Mouse (Mus musculus): ENCODE measurements around the gene Fiz1.

The Fiz1 gene

DNA sequence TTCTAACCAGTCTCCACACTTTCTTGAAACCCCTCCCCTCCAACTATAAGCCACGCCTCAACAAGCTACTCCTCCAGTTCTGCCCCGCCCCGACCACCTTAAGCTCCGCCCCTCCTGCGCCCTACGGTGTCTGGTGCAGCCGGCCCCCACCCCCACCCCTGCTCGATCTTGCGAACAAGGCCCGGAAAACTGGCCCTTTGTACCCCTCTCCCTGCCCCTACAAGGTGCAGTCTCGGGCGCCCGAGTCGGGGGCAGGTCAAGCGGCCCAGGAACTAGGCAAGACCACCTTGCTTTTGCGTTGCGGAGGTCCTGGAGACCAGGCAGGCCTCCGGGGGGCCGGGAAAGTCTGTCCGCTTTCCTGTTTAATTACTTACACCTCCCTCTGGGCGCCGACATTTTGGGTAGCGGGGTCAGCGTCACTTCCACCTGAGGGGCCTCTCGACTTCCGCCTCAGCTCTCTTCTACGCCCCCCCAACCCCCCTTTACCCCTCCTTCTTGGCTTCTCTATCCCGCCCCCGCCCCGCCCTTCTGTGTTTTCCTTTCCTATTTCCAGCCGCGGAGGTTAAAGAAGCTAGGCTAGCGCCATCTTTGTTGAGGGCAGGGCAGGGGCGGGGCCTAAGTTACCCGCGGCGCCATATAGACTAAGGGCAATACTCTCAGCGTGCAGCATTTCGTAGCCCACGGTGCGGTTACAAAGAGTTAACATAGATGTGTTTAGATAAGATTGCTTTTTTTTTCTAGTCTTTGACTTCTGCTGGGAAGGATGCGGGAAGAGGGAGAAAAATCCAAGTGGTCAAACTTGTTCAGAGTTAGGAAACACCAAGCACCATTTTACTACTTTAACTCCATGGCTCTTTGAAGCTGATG lies at the start of gene Fiz1, which contains the start of gene Zfp524:
Fiz1 (minus strand) TSS at position 447 of the 867 bp plus-strand sequence.
Zfp524 (plus strand) TSS at position 165 of the 867 bp plus-strand sequence.
- peak; percentile 94 to 97 for DNase-seq (ENCODE audit: low spot score in 2 of 2)

GRCm38 (mm10) chr7:5062360-5063001 lies 48.0 kb upstream of the Fiz1 start:
- no peak for DNase-seq (ENCODE audit: low spot score in 2 of 2)

DNA sequence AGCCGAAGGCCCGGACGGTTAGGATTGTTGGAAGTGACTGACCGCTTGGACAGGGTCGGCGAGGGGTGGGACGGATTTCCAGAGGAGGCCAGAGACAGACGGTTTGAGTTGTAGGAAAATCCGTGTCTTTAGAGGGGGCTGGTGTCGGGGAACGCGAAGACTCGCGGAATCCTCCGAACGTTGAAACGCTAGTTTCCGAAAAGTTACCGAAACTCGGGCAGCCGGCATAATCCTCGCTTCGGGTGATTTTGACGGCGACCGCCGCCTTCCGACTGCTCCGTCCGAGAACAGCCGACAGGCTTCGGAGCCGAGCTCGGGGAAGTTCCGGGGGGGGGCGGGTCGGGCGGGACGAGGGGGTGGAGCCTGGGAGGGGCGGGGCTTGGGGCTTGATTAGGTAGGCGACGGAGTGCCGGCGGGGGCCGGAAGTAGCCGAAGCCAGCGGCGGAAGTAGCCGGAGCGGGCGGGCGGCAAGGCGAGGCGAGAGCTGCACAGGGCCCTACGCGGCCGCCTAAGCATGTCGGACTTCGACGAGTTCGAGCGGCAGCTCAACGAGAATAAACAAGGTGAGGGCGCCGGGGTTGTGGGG lies 47.4 kb upstream of the Fiz1 start, which contains the start of gene U2af2:
U2af2 (plus strand) TSS at position 370 of the 586 bp plus-strand sequence.
- DNase-seq (ENCODE audit: low spot score in 2 of 2), result peak; percentile 93 to 96

DNA sequence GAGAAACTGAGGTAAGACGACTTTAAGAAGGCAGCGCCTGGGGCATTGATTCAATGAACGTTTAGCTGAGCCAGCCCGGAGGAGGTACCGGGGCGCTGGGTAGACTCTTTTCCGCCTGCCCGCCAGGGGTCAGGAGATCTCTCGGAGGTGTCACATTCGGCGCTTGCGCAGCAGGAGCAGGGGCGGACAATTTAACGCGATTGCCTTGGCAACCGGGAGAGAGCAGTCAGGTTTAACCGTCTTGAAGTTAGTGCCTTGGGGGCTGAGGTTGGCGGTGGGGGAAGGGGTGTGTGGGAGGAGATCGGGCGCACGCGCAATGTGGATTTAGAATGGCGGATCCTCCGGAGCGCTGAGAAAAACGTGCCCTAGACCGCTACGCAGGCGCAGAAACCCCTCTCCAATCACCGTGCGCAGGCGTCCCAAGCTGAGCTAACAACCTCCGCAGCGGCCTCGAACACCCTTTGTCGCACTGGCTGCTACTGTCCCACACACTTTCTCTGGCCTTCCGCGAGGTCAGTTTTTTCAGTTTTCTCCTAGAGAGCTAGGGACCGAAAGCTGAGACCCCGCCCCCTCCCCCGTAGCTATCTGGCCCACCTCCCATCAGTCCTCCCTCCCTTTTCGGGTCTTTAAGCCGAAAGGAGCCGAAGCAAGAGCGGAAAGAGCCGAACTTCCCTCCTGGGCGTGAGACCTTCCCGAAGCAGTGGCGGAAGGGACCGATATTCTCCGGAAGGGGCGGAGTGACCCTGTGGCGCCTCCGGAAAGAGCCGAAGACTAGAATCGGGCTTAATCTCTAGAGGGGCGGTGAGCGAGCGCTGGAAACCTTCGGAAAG lies 46.7 kb upstream of the Fiz1 start:
- DNase-seq (ENCODE audit: low spot score in 2 of 2), result peak; percentile 97 to 99

- peak in 1 of 2 experiments; percentile 82 for DNase-seq (ENCODE audit: low spot score in 2 of 2)
Observed at GRCm38 (mm10) chr7:5060239-5060731, 45.8 kb upstream of the Fiz1 start.

DNA sequence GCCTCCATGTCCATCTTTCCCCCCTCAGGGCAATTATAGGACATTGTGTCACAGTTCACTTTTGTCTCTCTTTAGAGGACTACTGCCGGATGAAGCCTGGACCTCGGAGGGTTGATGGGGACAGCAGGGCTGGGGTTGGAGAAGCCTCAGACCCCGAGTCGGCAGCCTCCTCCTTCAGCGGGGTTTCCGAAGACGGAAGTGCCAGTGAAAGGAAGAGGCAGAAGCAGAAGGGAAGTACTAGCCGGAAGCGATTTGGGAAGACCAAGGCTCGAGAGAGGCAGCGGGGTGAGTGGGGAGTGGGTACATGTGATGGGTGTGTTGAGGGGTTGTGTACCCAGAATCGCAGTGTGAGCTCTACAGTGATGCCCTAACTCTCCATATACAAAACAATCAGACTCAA lies 44.9 kb upstream of the Fiz1 start:
- DNase-seq (ENCODE audit: low spot score in 2 of 2), result no peak

DNA sequence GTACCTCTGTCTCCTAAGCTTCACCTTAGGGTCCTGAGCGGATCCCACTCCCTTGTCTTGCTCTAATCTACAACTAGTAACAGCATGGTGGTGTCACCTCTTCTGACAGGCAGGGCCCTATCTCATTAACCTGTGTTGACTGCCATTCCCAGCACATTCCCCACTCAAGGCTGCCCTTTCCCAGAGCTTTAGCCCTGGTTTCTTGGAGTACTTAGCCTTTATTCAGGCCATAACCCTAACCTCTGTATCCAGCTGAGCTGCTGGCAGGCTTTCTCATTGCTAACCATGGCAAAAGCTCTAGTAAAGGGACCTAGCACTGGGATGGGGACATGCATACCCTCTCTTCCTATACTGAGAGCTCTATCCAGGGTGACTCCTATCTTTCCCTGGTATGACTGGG lies 44.1 kb upstream of the Fiz1 start:
- no peak for DNase-seq (ENCODE audit: low spot score in 2 of 2)

DNA sequence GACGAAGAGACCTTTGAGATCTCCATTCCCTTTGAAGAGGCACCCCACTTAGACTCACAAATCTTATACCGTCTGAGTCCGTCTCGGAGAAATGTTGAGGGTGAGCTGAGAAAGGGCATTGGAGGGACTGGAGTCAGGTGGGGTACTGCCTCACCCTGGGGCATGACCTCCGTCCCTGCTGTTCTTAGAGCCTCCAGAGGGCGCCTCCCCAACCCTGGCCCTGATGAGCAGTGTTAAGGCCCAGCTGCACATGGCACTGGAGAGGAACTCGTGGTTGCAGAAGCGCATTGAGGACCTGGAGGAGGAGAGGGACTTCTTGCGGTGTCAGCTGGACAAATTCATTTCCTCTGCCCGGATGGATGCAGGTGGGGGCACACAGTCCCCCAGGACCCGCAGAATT lies 43.3 kb upstream of the Fiz1 start:
- DNase-seq (ENCODE audit: low spot score in 2 of 2), result no peak

DNA sequence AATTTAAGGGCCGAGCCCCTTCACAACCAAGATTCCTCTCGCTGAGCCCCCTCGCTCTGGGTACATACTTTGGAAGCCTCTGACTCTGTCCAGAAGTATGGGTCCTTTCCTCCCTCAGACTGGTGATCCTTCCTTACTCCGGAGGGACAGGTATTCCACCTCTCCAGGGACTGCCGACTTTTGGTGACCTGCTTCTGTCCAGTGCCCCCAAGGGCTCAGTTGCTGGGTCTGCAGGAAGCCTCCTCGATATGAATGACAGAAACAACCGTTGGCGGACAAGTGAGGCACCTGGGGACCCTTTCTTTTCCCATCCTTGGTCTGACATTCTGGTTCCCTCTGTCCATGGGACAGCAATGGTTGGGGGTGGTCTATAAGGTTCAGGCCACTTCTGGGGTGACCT lies 42.9 kb upstream of the Fiz1 start:
- no peak for DNase-seq (ENCODE audit: low spot score in 2 of 2)

- DNase-seq (ENCODE audit: low spot score in 2 of 2), result peak in 1 of 2 experiments; percentile 45
Observed at GRCm38 (mm10) chr7:5056651-5057263, 42.3 kb upstream of the Fiz1 start.

- DNase-seq (ENCODE audit: low spot score in 2 of 2), result no peak
Observed at GRCm38 (mm10) chr7:5053456-5054179, 39.1 kb upstream of the Fiz1 start.

DNA sequence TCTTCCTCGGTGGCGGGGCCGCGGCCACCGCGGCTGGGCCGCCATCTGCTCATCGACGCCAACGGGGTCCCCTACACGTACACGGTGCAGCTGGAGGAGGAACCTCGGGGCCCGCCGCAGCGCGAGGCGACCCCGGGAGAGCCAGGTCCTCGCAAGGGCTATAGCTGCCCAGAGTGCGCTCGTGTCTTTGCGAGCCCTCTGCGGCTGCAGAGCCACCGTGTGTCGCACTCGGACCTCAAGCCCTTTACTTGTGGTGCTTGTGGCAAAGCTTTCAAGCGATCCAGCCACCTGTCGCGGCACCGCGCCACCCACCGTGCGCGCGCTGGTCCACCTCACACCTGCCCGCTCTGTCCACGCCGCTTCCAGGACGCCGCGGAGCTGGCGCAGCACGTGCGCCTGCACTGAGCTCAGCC lies 38.4 kb upstream of the Fiz1 start:
- no peak for DNase-seq (ENCODE audit: low spot score in 2 of 2)

GRCm38 (mm10) chr7:5052438-5052837 lies 37.9 kb upstream of the Fiz1 start:
- no peak for DNase-seq (ENCODE audit: low spot score in 2 of 2)

GRCm38 (mm10) chr7:5051193-5052192 lies 37.0 kb upstream of the Fiz1 start, which contains the start of gene Zfp580:
Gene Zfp580 (plus strand): TSS chr7:5051538.
- peak; percentile 70 to 83 for DNase-seq (ENCODE audit: low spot score in 2 of 2)

DNA sequence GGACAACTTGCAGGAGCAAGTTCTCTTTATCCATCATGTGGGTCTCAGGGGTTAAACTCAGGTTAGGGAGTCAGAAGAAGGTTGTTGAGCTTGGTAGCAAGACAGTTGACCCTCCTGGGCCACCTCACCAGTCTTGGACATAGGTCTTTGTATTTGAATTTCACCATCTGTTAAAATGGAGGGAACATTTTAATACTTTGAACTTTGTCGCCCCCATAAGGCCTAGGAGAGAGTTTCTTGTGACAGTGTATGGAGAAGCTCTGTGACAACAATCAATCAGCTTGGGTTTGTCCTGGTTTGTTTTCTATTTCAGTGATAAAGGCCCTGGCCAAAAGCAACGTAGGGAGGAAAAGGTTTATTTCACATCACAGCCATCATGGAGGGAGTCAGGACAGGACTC lies 32.8 kb upstream of the Fiz1 start:
- DNase-seq (ENCODE audit: low spot score in 2 of 2), result no peak

DNA sequence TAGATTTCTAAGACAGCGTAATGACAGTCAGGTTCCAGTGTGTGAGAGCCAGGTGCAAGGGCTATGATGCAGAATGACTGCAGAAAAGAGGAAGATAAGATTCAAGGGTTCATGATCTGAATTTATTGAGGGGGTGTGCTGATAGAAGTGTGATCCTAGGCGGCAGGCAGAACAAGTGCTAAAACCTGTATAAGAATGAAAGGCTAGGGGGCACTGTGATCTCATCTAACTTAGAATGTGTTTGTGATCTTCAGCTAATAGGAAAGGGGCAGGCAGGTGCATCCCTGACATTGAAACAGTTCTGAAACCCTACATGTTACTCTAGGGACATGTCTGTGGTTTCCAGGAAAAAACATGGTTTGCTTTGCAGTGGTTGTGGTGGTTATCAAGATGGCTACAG lies 31.6 kb upstream of the Fiz1 start:
- DNase-seq (ENCODE audit: low spot score in 2 of 2), result no peak

GRCm38 (mm10) chr7:5044981-5045380 lies 30.5 kb upstream of the Fiz1 start:
- DNase-seq (ENCODE audit: low spot score in 2 of 2), result no peak

DNA sequence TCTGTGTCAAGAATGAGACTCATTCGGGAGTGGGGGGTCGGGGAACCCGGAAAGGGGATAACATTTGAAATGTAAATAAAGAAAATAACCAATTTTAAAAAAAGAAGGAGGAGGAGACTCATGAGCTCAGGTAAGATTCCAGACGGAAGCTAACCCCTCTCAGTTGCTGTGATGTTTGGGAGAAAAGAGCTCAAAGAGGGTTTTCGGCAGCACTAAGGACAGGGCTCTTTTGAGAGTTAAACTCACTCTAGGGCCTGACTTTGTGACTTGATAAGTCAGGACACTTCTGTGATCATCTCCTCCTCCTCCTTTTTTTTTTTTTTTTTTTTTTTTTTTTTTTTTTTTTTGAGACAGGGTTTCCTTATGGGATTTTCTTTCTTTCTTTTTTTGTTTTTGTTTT lies 24.4 kb upstream of the Fiz1 start:
- no peak for DNase-seq (ENCODE audit: low spot score in 2 of 2)

Measured in cerebellum, postnatal 4 days (tissue).